Mouse (Mus musculus) ES-Bruce4 (cell line): ENCODE data around the gene Atrn. TPM values are rescaled to one million over a fixed set of nuclear protein-coding genes. Genes with fewer than 3 reads are reported as not detected.
"Not testable (repeated sequence)": the region's sequence is repeated elsewhere in the genome, so short reads cannot be mapped to it uniquely, and the experiment has no call there.

Experiments used
- H3K27ac ChIP-seq: 2 replicates; pipeline ENCODE4 v1.5.1; 2012; ENCODE audit warnings: low read length, inconsistent platforms; ENCODE audit not compliant: insufficient read depth
- H3K27me3 ChIP-seq: 2 replicates; pipeline ENCODE4 v1.6.1; 2012; ENCODE audit warnings: mild to moderate bottlenecking, low read length, inconsistent platforms; ENCODE audit not compliant: control insufficient read depth, poor library complexity, insufficient read depth, severe bottlenecking
- H3K36me3 ChIP-seq: 2 replicates; pipeline ENCODE4 v1.6.1; 2012; ENCODE audit warnings: inconsistent platforms, mild to moderate bottlenecking, low read length, moderate library complexity; ENCODE audit not compliant: control insufficient read depth, poor library complexity, insufficient read depth, severe bottlenecking
- H3K4me1 ChIP-seq: one replicate; pipeline ENCODE4 v1.8.1; 2011; ENCODE audit warnings: low read length; ENCODE audit not compliant: control insufficient read depth, insufficient read depth
- H3K4me3 ChIP-seq: 2 replicates; pipeline ENCODE4 v1.5.1; 2011; ENCODE audit warnings: low read depth, mild to moderate bottlenecking, low read length
- H3K9ac ChIP-seq: 2 replicates; pipeline ENCODE4 v1.6.1; 2012; ENCODE audit warnings: low read depth, mild to moderate bottlenecking, inconsistent platforms; ENCODE audit not compliant: poor library complexity, severe bottlenecking
- H3K9me3 ChIP-seq: replicated peaks from 2 replicates; pipeline ENCODE4 v1.6.1; 2012; ENCODE audit warnings: mild to moderate bottlenecking, low read length, inconsistent platforms; ENCODE audit not compliant: control insufficient read depth, poor library complexity, insufficient read depth, severe bottlenecking
- CTCF ChIP-seq: IDR thresholded peaks from one replicate; pipeline ENCODE4 v1.8.1; 2011; ENCODE audit warnings: low read depth, low read length
- EP300 ChIP-seq: IDR thresholded peaks from 2 replicates; pipeline ENCODE4 v1.6.1; 2011; ENCODE audit warnings: low read depth, low read length; ENCODE audit not compliant: insufficient read depth
- POLR2A ChIP-seq: IDR thresholded peaks from one replicate; pipeline ENCODE4 v1.8.1; 2011; ENCODE audit warnings: low read length; ENCODE audit not compliant: insufficient read depth
- polyA plus RNA-seq: library from polyadenylated mRNA; stranded (reverse); fragments of >200 nt; gene quantifications from 2 replicates; pipeline ENCODE4 v1.2.4, GENCODE M21; 2011; ENCODE audit warnings: low read depth; ENCODE audit not compliant: missing spikeins, insufficient read depth, insufficient read length

Atrn gene
- polyA plus RNA-seq, 1 experiment, result 9.8 TPM

- H3K27ac ChIP-seq, result no peak overlapping the region
- TF ChIP-seq EP300, result no peak
Observed at GRCm38 (mm10) chr2:131029065-131029935, 123.0 kb downstream of the Atrn start.

DNA sequence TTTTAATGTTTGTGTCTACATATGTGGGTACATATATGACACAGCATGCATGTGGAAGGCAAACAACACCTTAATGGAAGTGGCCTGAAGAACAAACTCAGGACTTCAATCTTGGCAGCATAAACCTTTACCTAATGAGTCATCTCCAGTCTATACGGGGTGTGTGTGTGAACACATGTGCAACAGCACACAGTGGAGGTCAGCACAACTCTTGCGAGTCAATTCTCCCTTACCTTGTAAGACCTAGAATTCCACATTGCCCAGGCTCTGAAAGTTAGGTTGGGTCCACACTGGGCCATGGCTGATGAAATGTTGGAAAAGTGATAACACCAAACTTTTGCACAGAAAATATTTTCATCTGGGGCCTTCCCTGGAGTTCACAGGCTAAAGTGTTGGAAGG lies 124.3 kb downstream of the Atrn start:
- Histone ChIP-seq H3K27ac (no peak overlapping the region), H3K9ac (no peak overlapping the region), H3K9me3 (peaks cover 3% of the 10 kb centered on the region), H3K4me3 (no peak overlapping the region), H3K4me1 (no peaks in the 10 kb centered on the region), H3K27me3 (no peaks in the 10 kb centered on the region), H3K36me3 (no peaks in the 10 kb centered on the region)
- TF ChIP-seq EP300 (no peak), CTCF (no peak), POLR2A (no peak)

More at GRCm38 (mm10) chr2:131029065-131029935, 123.0 kb downstream of the Atrn start:
- Histone ChIP-seq H3K36me3 (no peaks in the 10 kb centered on the region), H3K9me3 (peaks cover 3% of the 10 kb centered on the region), H3K9ac (no peak overlapping the region), H3K4me3 (no peak overlapping the region), H3K4me1 (no peaks in the 10 kb centered on the region), H3K27me3 (no peaks in the 10 kb centered on the region)

- no peak for TF ChIP-seq POLR2A
- TF ChIP-seq CTCF, result no peak
- no peak for TF ChIP-seq EP300
- Histone ChIP-seq H3K9ac (no peak overlapping the region), H3K4me3 (no peak overlapping the region), H3K9me3 (peaks cover 3% of the 10 kb centered on the region), H3K36me3 (no peaks in the 10 kb centered on the region), H3K27ac (no peak overlapping the region), H3K27me3 (no peaks in the 10 kb centered on the region), H3K4me1 (no peaks in the 10 kb centered on the region)
Observed at GRCm38 (mm10) chr2:131030998-131031397, 124.7 kb downstream of the Atrn start.

DNA sequence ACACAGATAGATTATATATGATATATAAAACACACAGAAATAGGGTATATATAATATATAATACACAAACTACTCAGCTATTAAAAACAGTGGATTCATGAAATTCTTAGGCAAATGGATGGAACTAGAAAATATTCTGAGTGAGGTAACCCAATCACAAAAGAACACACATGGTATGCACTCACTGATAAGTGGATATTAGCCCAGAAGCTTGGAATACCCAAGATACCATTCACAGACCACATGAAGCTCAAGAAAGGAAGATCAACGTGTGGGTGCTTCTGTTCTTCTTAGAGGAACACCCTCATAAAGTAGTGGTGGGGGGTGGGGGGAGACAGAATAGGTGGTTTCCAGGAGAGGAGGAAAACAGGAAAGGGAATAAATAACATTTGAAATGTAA lies 125.1 kb downstream of the Atrn start:
- H3K36me3 ChIP-seq, H3K27ac ChIP-seq, H3K9me3 ChIP-seq, H3K4me3 ChIP-seq, H3K9ac ChIP-seq, H3K4me1 ChIP-seq, H3K27me3 ChIP-seq: not testable (repeated sequence)

GRCm38 (mm10) chr2:131036343-131036742 lies 130.0 kb downstream of the Atrn start:
- Histone ChIP-seq H3K9me3 (peaks cover 3% of the 10 kb centered on the region), H3K27me3 (0 out of 2 replicates have a peak, but pooled peaks cover 2% of the 10 kb centered on the region), H3K36me3 (no peaks in the 10 kb centered on the region), H3K4me1 (no peaks in the 10 kb centered on the region), H3K27ac (no peak overlapping the region), H3K9ac (no peak overlapping the region), H3K4me3 (no peak overlapping the region)
- TF ChIP-seq POLR2A (no peak), EP300 (no peak), CTCF (no peak)

DNA sequence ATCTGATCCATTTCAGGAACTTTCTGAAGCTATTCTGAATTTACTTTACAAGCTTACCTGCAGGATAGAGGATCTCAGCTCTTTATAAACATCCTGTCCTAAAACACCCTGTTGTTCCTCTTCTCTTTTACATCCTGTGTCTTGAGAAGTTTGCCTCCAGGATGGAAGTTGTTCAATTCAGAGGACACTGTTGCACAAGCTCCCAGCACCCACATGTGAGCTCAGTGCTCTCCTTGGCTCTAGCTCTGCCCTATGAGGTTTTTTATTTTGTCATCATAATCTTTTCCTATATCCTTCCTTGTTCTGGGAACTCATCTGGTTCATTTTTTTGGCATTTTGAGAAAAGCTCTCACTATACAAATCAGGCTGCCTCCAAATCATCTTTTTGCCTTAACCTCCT lies 130.5 kb downstream of the Atrn start:
- Histone ChIP-seq H3K27ac (no peak overlapping the region), H3K27me3 (0 out of 2 replicates have a peak, but pooled peaks cover 4% of the 10 kb centered on the region), H3K4me3 (no peak overlapping the region), H3K9ac (no peak overlapping the region), H3K4me1 (no peaks in the 10 kb centered on the region), H3K9me3 (peaks cover 3% of the 10 kb centered on the region), H3K36me3 (no peaks in the 10 kb centered on the region)
- TF ChIP-seq POLR2A, result no peak
- TF ChIP-seq EP300, result no peak
- TF ChIP-seq CTCF, result no peak
